Mouse (Mus musculus) kidney, adult 2 months (tissue): ENCODE measurements around the gene Uhrf1bp1. TPM values are rescaled to one million over a fixed set of nuclear protein-coding genes. Genes with fewer than 3 reads are reported as not detected.

Experiments
- DNase-seq: peaks from one replicate; pipeline ENCODE4 v3.0.0; 2021
- H3K27ac ChIP-seq: fragments of 200-500 bp; 2 replicates; pipeline ENCODE4 v1.5.1; 2012; ENCODE audit warnings: low read depth, low read length, control low read depth, inconsistent platforms; ENCODE audit not compliant: insufficient read depth
- H3K27me3 ChIP-seq: fragments of 200-500 bp; replicated peaks from 2 replicates; pipeline ENCODE4 v1.6.1; 2012; ENCODE audit warnings: mild to moderate bottlenecking, moderate library complexity, low read length, inconsistent platforms; ENCODE audit not compliant: control insufficient read depth, insufficient read depth
- H3K36me3 ChIP-seq: fragments of 200-500 bp; 2 replicates; pipeline ENCODE4 v1.6.1; 2012; ENCODE audit warnings: mild to moderate bottlenecking, moderate library complexity, low read length, inconsistent platforms; ENCODE audit not compliant: control insufficient read depth, insufficient read depth
- H3K4me1 ChIP-seq: fragments of 200-500 bp; 2 replicates; pipeline ENCODE4 v1.6.1; 2011; ENCODE audit warnings: low read length; ENCODE audit not compliant: control insufficient read depth, insufficient read depth
- H3K4me3 ChIP-seq: fragments of 200-500 bp; 2 replicates; pipeline ENCODE4 v1.5.1; 2011; ENCODE audit warnings: mild to moderate bottlenecking, low read depth, low read length, control low read depth; ENCODE audit not compliant: insufficient read depth
- CTCF ChIP-seq: fragments of 200-500 bp; conservative IDR thresholded peaks from 2 replicates; pipeline ENCODE4 v1.5.1; 2011; ENCODE audit warnings: low read depth, mild to moderate bottlenecking, control low read depth, low read length, moderate library complexity, mixed read lengths; ENCODE audit not compliant: insufficient read depth, insufficient read length
- POLR2A ChIP-seq: fragments of 200-500 bp; IDR thresholded peaks from one replicate; pipeline ENCODE4 v1.6.1; 2011; ENCODE audit warnings: low read depth, low read length, control low read depth
- WGBS: fragments of 180-500 bp; shearing (Covaris S2); methylation state at CpG from one replicate; pipeline ENCODE4 v1.1.7; 2018; 5-methylcytosine and 5-hydroxymethylcytosine counted together
- polyA plus RNA-seq: library from polyadenylated mRNA; depleted of rRNA; stranded (reverse); fragments of >200 nt; gene quantifications from 2 replicates; pipeline ENCODE4 v1.2.3, GENCODE M21; 2012

The Uhrf1bp1 gene
- polyA plus RNA-seq, 1 experiment: 8.0 TPM

DNA sequence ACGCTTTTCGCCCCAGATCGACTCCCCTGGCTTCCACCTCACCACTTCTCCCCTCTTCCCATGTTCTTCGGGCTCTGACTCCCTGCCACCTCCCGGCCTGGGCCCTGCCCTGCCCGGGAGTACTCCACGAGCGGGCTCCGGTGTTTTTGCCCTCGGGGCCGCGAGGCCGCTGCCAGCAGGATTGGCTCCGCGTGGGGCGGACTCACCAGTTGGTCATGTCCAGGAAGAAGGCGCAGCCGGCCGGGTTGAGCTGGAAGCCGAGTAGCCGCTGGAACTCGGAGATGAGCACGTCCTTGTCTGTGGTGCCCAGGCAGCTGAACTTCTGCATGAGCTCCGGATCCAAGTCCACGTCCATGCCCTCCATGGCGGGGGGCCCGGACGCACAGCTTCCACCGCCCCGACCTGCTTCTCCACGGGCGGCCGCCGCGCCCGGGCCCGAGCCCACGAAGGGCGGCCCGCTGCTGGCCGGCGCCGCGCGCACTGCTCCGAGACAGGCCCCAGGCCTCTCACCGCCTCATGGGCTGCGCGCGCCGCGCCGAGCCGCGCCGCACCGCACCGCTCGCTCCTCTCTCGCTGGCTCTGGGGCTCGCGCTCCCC is 36.2 kb upstream of the Uhrf1bp1 start:
- Histone ChIP-seq H3K36me3 (no peaks in the 10 kb centered on the region), H3K4me3 (peak overlapping the region; percentile 77), H3K27ac (peak overlapping the region; percentile 73), H3K4me1 (peaks cover 14% of the 10 kb centered on the region), H3K27me3 (no peaks in the 10 kb centered on the region)
- under 1% methylated on average over 60 of the region's 62 CpGs for WGBS
- DNase-seq: peak; percentile 69
- no peak for TF ChIP-seq POLR2A
- TF ChIP-seq CTCF: no peak

- Histone ChIP-seq H3K27me3 (no peaks in the 10 kb centered on the region), H3K4me1 (peaks cover 14% of the 10 kb centered on the region), H3K36me3 (no peaks in the 10 kb centered on the region), H3K4me3 (peak within 1 kb of the TSS; percentile 77), H3K27ac (peak within 1 kb of the TSS; percentile 74)
- peak; percentile 88 for TF ChIP-seq POLR2A
- TF ChIP-seq CTCF: no peak
- WGBS: under 1% methylated on average over 42 of the region's 56 CpGs
- peak; percentile 99 for DNase-seq
Observed at GRCm38 (mm10) chr17:27820568-27821406, 35.5 kb upstream of the Uhrf1bp1 start, which contains the start of gene D17Wsu92e. TSS of gene D17Wsu92e (minus strand) at chr17:27820648.

- no peak overlapping the region for H3K4me3 ChIP-seq
- peaks cover 17% of the 10 kb centered on the region for H3K4me1 ChIP-seq
- H3K27me3 ChIP-seq: no peaks in the 10 kb centered on the region
- TF ChIP-seq POLR2A (no peak), CTCF (no peak)
- DNase-seq: peak; percentile 79
- WGBS: 48% methylated on average over 9 of the region's 9 CpGs
- H3K27ac ChIP-seq: peak overlapping the region; percentile 74
- no peaks in the 10 kb centered on the region for H3K36me3 ChIP-seq
Observed at GRCm38 (mm10) chr17:27821407-27822338, 34.6 kb upstream of the Uhrf1bp1 start.

DNA sequence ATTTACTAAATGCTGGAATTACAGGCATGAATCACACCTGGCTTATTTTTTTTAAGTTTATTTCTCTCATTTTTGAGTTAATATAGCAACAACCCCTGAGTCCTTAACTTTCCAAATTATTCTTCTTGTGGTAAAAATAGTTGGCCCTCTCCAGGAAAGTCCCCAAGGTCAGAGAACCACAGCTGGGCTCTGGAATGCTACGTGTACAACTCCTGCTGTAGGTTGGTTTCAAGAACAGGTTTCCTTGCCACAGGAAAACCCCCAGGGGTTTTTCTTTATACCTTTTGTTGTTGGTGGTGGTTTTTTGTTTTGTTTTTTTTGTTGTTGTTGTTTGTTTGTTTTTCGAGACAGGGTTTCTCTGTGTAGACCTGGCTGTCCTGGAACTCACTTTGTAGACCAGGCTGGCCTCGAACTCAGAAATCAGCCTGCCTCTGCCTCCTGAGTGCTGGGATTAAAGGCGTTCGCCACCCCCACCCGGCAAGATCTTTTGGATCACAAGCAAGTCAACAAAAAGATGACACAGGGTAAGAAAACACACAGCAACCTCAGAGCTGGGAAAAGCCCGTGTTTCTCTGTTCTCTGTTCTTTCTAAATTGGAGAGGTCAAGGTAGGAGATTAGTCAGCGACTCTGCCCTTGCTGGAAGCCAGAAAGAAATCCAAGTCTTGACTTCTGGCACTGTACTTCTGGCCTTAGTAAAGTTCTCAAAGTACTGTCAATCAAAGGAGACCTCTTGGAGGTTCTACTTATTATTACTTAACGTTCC is 32.9 kb upstream of the Uhrf1bp1 start:
- DNase-seq: no peak
- H3K27ac ChIP-seq: no peak overlapping the region
- no peak overlapping the region for H3K4me3 ChIP-seq
- peaks cover 11% of the 10 kb centered on the region for H3K4me1 ChIP-seq
- no peaks in the 10 kb centered on the region for H3K36me3 ChIP-seq
- no peak for TF ChIP-seq CTCF
- no peak for TF ChIP-seq POLR2A
- whole genome bisulfite sequencing: 84% methylated on average over 9 of the region's 9 CpGs
- H3K27me3 ChIP-seq: no peaks in the 10 kb centered on the region

- Histone ChIP-seq H3K36me3 (no peaks in the 10 kb centered on the region), H3K27me3 (no peaks in the 10 kb centered on the region), H3K4me3 (no peak overlapping the region), H3K27ac (no peak overlapping the region), H3K4me1 (peaks cover 7% of the 10 kb centered on the region; the same call in 1 of the 2 replicates)
- WGBS: 59% methylated on average over 1 of the region's 1 CpGs
- no peak for DNase-seq
- TF ChIP-seq POLR2A (no peak), CTCF (no peak)
Observed at GRCm38 (mm10) chr17:27824941-27825340, 31.3 kb upstream of the Uhrf1bp1 start.

DNA sequence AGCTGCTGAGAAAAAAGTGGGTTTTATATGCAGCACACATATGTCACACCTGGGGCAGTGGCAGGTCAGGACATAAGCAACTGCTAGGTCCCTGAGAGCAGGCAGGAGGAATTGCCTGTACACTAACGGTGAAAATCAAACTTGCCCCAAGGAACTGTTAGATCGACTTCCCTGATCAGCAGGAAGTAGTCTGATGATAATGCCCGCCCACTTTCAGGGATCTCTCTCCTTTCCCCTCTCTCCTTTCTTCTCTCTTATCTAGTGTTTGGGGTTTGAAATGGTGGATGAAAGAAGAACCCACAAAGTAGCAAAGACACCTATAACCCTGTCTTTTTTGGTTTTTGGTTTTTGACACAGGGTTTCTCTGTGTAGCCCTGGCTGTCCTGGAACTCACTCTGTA is 30.7 kb upstream of the Uhrf1bp1 start:
- Histone ChIP-seq H3K36me3 (no peaks in the 10 kb centered on the region), H3K4me3 (no peak overlapping the region), H3K4me1 (peaks cover 7% of the 10 kb centered on the region; the same call in 1 of the 2 replicates), H3K27ac (no peak overlapping the region), H3K27me3 (no peaks in the 10 kb centered on the region)
- WGBS: 48% methylated on average over 3 of the region's 3 CpGs
- DNase-seq: no peak
- no peak for TF ChIP-seq POLR2A
- no peak for TF ChIP-seq CTCF
